Mouse (Mus musculus): ENCODE measurements at regions not wholly inside any gene's neighbourhood (a gene's known extent, or its start where the extent isn't known, plus 50 kb on each side); places are given as distances from the start of the nearest gene placed in this dataset.

DNA sequence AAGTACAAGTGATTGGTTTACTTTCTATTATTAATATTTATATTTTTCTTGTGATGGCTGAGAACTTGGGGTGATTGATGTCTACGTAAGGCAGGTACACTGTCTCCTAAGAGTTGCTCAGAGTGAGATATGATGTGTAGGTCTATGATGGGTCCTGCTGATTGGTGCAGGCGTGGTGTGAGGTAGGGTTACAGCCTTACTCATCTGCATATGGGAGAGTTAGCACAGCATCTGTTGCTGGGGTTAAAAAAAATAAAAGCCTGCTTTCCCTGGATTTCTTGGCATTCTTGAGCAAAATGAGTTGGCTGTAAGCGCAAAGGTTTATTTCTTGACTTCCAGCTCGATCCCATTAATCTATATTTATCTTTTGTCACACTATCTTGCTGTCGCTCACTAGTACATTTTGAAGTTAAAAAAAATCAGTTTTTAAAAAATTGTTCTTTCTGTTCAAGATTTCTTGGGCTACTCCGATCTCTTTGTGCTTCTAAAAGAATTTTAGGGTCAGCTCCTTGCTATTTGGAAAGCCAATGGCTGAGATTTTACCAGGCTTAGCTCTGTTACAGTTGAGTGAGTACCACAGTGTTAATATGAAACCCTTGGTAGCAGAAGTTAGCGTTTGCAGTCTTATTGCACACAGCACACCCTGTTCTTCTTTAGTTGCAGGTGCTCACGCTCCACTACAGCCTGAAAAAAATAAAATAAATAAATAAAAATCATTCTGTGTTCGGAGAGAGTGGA, 482.0 kb downstream of the Plekhb2 start:
- DNase-seq: no peak

DNA sequence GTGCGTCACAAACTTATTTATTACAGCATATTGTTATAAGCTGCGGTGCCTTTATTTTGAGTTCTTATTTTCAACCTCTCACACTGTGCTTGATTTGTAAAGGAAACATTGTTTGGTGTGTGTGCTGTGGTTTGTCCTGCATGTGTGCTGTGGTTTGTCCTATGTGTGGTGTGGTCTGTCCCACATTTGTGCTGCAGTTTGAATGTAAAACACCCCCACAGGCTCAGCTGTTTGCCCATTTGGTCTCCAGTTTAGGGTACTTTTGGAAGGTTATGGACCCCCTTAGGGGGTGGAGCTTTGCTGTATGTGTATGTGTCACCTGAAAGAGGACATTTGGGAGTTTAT, 482.5 kb downstream of the Plekhb2 start:
- DNase-seq: no peak

DNA sequence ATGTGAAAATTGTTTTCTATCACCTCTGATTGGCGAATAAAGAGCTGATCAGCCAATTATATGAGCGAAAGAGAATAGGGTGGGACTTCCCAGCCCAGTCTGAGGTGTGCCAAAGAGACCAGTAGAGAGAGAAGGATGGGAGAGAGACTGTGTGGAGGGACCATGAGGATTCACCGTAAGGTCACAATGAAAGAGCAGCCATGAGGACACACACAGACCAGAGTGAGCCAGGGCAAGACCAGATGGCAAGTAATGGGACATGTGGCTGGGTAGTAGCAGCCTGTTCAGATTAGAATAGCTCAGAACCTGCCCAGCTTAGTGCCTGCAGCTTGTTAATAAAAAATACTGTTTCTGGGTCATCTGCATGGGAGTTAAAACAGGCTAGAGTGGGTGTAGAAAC, 487.9 kb downstream of the Plekhb2 start:
- no peak for DNase-seq

DNA sequence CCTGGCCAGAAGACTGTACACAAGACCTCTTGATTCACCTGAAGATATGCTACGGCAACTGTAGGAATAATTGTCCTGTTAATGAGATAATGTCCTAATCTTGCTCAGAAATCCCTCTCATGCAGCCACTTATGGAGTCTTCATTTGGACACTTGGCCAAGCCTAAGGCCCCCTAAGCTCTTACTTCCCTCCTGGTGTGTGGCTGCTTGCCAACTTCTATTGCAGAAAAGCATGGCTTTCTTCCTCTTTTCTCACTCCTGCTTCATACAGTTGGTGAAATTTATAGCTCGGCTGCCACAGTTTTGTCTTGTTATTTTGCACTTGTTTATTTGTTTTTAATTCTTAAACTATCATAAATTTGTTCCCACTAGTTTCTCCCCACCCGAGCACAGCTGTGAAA, 488.4 kb downstream of the Plekhb2 start:
- no peak for DNase-seq

DNA sequence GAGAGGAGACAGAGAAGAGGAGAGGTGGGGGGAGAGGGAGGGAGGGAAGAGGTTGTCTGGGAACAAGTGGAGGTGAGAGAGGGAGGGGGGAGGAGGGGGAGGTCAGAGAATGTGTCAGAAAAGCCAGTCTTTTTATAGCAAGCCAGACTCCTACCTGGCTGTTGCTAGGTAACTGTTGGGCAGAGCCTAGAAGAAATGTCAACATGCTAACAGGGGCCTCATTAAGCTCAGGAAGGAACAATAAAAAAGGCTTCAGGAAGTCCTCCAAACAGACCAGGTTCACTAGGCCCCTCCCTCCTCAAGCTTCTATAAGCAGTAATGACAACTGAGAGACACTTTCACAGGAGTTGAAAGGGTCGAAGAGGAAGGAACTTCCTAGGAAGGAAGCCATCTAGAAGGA, 494.8 kb downstream of the Plekhb2 start:
- DNase-seq: no peak

DNA sequence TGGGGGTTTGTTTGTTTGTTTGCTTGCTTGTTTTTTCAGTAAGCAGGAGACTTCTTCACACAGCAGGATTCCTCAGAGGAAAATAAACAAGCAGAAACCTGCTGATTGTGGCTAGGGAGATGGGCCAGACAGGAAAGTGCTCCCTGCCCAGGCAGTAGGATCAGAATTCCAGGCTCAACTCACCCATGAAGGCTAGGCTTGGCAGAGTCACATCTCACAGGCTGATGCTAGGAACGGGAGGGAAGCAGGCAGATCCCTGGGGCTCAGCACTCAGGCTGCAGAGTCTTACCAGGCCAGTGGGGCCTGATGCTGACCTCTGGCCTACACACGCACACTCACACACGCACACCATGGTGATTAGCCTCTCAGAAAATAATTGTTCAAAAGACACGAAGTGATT, 498.5 kb downstream of the Plekhb2 start:
- no peak for DNase-seq

DNA sequence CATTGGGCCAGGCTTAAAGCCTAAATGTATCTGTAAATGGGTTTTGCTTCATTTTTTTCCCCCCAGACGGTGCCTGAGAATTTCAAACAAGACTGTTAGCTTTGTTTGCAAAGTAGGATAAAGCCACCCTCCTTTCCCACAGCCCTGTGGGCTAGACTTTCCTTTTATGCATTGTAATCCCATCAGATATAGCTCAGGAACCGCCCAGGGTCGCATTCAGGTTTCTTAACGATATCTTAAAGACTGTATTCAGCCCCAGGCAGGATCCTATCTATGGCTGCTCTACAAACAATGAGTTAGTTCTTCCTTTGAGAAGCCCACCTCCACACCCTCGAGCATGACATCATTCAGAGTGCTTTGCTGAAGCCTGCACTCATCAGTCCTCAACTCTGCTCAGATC, 509.2 kb downstream of the Plekhb2 start:
- DNase-seq: no peak

DNA sequence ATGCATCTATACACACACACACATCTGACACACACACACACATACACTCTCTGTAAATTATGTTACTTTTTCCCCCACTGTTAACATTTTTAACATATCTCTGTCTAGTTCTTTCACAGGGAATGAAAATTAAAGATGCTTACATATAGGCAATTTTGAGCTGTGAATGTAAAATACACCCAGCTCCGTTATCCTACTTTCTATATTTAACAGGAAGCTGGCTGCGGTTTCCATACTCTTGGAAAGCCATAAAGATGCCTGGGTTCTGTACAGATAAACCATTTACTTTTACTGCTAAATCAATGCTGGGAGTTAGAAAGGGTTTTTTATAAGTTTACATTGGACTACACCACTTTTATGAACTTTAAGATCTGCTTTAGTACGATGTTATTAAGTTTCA, 511.7 kb downstream of the Plekhb2 start:
- DNase-seq: no peak

DNA sequence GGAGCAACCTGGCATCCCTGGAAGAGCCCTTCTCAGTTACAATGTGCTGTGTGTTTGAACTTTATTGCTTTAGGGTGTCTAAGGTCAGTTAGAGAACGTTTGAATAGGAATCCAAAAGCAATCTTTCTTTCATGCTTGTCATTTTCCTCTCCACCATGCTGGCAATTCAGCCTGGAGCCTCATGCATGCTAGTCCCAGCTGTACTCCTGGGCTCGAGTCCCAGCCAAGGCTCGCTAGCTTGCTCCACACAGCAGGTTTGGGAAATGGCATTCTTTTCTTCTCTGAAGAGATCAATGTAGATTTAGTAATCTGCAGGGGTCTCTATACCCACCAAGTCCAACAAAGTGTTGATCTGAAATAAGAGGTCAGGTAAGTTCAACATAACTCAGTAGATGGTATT, 513.1 kb downstream of the Plekhb2 start:
- no peak for DNase-seq

DNA sequence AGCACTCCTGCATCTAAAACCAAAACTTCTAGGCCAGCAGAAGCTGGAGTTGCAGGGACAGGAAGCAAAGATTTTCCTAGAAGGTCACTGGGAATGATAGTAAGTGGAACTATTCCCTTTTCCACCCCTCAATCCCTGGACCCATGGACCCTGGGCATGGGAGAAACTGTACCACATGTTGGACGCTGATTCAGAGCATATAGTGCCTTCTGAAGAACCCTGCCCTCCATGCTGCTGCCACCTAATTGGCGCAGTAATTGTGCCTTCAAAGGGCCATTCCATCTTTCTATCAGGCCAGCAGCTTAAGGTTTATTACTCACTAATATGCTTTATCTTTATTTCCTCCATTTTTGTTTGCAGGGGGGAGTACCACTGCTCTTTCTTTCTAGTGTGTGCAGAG, 516.8 kb downstream of the Plekhb2 start:
- no peak for DNase-seq

DNA sequence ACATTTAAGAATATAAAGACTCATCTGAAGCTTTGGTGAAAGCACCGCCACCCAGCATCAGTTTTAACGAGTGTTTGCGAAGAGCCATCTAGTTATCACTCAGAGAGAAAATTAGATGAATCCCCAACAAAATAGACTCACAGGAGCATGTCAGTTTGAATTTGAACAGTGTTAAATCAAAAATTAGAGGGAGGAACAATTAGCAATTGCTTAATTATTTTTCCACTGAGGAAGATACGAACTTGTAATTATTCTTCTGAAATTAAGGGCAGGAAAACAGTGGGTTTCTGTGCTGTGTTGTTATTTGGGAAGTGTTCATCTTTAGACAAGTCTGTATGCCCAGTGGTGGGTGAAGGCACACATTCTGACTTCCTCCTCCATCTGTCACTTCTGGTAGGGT, 523.0 kb downstream of the Plekhb2 start:
- no peak for DNase-seq

DNA sequence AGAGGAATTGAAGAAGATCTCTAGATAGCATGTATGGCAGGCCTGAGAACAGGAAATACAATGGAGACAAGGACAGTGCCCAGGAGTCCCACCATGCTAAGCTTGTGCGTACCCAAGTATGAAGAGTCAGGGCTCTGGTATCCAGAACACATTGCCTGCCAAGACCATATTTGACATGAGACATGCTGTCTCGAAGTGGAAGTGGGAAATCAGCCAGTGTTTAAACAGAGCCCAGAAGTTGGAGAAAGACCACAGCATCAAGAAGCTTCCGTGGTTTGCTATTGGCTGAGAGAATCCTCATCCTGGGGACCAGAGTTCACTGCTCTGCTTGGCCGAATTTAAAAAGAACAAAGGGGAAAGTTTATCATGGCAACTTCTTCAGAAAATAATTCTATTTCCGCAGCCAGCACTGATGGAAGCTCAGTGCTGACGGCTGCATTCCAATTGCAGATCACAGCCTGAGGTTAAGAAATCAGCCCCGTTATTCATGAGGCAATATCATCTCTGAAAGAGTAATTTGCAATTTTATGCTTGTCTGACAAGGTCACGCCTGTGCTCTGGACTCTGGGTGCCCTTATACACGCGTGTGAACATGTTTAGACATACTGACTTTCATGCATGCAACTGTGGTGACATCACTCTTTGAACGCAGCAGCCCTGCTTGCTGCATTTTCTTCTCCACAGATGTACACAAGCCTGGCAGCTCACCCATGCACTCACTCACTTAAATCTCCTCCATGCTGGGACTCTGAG, 531.0 kb downstream of the Plekhb2 start:
- DNase-seq: peak; percentile 22 to 35

DNA sequence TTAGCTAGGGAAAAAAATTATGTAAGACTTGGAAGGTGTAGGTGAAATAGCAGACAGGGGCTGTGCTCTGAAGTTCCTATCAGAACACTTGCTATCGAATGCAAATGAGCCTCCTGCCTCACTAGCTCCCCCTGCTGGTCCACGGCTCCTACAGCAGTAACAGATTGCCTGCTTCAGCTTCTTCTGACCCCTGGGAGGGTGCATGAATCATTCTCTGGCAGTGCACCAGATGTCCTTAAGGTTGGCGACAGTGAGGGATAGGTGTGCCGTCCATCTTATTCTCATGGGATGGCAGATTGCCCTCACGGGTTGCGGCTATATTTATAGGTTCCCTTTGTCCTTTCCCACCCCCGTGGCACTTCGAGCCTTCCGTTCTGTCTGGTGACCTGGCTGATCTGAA, 535.7 kb downstream of the Plekhb2 start:
- peak; percentile 56 to 73 for DNase-seq

DNA sequence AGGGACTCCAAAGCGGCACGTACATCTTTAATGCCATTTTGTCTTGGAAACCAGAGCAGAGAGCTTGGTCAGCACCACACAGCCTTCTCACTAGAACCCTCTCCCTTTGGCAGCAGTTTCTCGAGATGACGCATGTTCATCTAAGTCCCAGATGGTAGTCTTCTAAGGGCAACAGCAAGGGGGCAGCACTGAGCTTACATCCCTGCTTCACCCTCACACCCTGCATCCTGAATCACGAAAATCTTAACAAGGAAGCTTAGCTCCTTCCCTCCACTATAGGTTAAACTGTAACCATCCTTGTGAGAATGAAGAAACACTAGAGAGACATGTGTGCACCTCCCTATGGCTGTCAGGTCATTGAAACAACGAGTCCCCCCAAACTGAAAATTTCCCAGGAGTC, 538.4 kb downstream of the Plekhb2 start:
- DNase-seq: peak in 1 of 2 experiments; percentile 34

DNA sequence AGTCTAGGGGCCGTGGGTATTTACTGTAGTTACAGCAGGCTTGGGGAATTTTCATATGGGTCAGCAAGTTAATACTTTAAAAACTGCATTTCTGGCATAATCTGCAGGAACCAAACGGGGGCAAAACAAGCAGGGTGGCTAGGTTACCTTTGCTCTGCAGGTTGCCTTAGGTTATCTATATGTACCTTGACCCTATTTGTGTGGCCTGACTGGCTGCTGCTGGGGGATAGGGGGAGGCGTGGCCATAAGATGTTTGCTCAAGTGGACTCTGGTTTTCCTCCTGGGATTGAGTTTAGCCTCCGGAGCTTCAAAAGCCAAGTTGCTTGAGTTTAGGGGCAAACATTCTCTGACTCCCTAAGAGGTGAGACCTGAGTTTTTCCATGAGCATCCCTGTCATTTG, 540.6 kb downstream of the Plekhb2 start:
- DNase-seq: no peak

DNA sequence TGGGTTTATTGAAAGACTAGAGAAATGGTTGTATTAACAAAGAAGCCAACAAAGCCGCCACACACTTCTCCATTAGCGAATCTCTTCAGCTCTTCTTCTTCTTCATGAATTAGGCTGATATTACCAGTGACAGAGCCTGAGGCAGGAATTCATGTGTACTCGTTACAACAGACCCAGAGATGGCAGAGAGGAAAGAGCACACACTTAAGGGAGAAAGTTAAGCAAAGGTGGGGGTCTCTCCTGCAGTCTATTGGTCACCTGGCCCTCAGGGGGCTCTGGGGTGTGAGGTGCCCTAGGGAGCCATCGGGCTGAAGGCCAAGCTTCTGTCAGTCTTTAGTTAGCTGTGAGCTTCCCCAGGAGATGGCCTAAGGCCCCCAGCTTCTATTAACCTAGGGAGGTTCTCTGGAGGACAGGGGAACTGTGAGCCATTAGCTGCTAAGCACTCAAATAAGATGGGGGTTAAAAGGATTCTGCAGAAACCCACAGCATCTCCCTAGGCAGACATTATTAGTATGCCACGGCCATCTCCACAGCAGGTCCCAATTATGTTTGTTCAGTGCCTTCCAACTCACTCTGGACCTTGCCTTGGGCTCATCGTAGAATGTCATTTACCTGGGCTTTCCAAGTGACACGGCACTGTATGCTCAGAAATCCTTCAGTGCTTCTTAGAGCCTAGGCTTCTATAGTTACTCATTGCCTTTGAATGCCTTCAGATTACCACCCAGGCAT, 541.2 kb downstream of the Plekhb2 start:
- DNase-seq: no peak

DNA sequence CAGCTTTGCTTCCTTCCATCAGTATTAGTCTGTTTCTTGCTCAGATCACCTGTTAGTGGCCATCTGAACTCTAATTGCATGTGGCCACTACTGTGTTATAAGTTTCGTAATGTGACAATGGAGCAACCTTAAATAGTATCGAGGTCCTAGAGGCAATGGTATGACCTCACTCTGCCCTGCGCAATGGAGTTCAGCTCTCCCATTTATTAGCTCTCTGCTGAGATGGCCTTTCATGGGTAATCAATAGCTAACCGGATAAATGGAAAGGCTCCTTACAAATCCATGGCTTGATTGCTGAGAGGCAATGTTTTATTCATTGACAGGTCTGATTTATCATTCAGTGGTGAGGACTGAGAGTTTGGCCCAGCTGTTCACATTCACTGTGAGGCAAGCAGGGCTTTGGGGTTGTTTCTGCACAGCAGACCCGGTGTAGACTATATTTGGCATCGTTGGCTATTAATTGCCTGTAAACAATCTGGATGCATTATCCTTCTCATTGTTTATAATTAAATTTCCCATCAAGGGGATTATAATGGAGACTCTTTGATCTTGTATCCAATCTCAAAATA, 543.9 kb downstream of the Plekhb2 start:
- no peak for DNase-seq

DNA sequence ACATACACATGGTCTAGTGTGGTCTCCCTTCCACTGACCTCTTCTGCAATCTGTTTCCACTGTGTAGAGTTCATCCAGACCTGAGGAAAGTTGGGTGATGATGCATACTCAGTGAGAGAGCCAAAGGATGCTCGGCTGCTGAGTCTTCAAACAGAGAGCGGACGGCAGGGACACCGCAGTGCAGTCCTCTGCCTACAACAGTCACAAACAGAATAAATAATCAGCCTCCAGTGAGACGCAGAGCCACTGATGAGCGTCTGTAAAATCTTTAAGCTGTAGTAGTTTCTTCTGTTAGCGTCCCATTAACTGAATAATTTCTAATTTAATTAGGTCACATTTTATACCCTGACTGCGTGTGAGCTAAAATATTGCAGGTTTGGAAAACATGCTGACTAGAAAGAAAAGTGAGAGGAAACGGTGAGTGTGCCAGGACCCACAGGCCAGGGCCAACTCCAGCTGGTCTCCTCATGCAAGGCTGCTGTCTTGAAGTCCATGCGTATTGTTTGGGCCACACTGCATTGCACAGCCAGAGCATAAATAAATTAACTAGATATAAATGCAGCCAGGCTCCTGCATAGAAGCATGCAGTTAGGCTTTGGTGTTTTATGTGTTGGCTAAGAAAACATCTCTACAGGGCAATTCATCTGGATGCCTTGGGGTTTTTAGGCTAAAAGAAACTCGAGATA, 551.0 kb downstream of the Plekhb2 start:
- DNase-seq: peak in 1 of 2 experiments; percentile 27

DNA sequence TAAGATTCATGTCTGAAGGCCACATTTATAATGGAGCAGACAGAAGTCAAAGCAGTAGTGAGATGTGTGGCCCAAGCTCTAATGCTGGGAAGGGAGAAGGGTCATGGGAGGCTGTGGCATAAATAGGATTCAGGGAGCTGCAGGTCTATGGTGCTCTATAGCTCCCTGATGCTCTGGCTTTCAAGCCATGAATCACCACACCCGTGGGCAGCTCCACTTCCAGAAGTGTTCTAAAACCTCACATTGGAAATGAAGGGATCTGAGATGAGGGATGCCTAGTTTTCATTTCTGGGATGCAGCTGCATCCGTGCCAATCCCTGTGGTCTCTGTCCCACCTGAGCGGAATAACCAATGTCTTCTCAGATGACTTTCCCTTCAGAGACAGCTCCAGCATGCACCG, 553.2 kb downstream of the Plekhb2 start:
- DNase-seq: no peak

DNA sequence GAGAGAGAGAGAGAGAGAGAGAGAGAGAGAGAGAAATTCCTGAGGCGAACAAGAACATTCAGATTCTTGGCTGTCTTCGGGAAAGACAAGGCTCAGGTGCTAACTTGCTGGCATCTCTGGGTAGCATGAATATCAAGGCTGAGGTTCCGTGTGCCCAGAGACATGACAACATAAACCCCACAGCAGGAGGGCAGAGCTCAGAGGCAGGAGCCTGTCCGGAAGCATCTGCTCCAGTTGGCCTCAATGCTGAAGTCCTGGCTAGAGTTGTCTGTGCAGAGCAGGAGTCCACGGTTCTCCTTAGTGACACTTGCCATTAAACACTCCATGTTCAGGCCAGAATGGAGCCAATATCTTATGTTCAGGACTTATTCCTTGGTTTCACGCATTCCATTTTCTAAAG, 555.6 kb downstream of the Plekhb2 start:
- no peak for DNase-seq

DNA sequence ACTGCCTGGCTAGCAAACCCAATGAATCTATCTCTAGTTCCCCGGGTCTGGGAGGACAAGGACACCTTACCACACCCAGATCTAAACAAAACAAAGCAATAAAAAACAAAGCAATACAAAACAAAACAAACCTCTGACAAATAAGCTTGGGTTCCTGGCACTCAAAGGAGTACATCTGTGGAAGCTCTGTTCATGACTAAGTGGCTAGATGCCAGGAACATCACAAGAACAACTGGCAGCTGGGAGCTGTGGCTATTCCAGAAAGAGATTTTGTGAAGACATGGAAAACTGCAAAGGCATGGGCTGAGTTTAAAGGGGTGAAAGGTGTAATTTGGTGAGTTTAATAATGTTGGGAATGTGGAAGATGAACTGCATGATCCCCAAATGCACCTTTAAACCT, 565.9 kb downstream of the Plekhb2 start:
- no peak for DNase-seq

DNA sequence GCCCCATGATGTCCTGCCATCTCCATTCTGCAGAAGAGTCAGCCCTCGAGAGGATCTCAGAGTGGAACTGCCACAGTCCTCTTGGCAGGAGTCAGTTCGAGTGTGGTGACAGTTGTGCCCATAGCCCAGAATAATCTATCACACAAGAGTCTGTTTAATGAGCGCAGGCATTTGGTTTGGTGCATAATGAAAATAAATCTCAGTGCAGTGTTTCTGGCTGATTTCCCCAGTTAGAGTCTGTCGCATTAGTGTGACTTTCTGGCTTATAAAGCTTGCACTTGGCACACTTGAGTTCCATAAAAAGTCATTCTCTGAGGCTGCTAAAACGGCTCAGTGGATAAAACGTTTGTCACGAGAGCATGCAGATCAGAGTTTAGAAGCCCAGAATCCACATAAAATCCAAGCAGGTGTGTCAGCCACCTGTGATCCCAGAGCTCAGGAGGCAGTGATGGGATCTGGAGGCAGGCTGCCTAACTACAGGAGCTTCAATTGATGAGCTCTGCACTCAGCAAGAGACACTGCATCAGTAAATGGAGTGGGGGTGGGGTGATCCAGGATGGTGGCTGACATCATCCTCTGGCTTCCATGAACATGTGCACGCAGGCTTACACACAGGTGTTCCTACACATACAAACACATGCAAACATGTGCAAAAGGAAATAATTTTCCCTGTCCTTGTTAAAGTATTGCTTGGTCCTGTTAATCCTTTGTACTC, 578.5 kb downstream of the Plekhb2 start:
- no peak for DNase-seq
